Mouse (Mus musculus) liver, embryonic 16.5 days (tissue): Measurements from ENCODE around the gene Camsap2. TPM values are rescaled to one million over a fixed set of nuclear protein-coding genes. Genes with fewer than 3 reads are reported as not detected.

Experiments used
- polyA plus RNA-seq: library from polyadenylated mRNA; unstranded; fragments of >200 nt; fragmentation: Nextera tagmentation; extraction: Ambion mirVana; gene quantifications from 2 replicates; pipeline ENCODE4 v1.2.1, GENCODE M21; 2015

The Camsap2 gene
- polyA plus RNA-seq, 1 experiment from 2014 or later: 5.1 TPM

Other genes starting within 250 kb of the Camsap2 start
- gene Kif21b, start 214.7 kb downstream of the Camsap2 start, polyA plus RNA-seq: 1.3 TPM in 2 replicates
- not detected in 2 replicates for gene Mroh3, start 133.3 kb downstream of the Camsap2 start, polyA plus RNA-seq
- 0.07 and 0.44 TPM in 2 replicates for gene Inava, start 111.8 kb downstream of the Camsap2 start, polyA plus RNA-seq
- gene Gpr25, start 85.2 kb downstream of the Camsap2 start, polyA plus RNA-seq: not detected in 2 replicates
- 4.5 and 5.2 TPM in 2 replicates for gene Ddx59, start 69.2 kb upstream of the Camsap2 start, polyA plus RNA-seq
- 5.5 and 6.2 TPM in 2 replicates for gene Kif14, start 120.2 kb upstream of the Camsap2 start, polyA plus RNA-seq